Mouse (Mus musculus) kidney, postnatal 14 days (tissue): ENCODE measurements around the gene Prkab2.

Experiments
- DNase-seq: peaks from one replicate; pipeline ENCODE4 v3.0.0; 2022; ENCODE audit warnings: mixed read lengths

The Prkab2 gene

DNA sequence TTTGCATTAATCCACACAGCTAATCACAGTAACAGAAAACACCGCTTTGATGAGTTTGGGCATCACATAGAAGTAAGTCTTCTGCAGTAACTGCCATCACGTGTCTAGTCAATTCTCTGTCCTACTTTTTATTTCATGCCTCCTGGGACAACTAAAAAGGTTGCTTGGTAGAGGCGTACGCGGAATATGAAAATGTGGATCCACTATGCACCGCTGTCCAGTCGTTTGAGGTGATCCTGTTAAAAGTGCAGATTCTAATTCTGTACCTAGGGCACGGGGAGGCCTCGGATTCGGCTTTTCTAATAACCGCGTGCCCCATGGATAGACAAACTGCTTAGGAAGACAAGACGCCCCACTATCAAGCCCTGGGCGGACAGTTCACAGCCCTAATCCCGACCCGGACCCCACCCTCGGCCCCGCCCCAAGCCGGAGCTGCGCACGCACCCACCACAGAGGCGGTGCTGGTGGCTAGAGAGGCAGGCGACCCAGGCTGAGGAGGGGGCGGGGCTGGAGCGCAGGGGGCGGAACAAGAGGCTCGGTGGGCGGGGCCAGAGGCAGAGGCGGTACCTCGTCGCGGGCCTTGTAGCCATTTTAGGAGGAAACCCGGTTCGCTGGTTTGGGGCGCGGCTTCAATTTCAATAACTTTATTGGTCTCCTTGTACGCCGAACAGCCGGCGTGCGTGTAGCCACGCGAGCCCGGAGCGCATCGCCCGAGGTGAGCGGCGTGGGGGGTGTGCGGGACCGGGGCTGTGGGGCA, at the start of gene Prkab2:
TSS of gene Prkab2 (plus strand) at position 539 of the 757 bp plus-strand sequence.
- peak; percentile 100 for DNase-seq

- DNase-seq = peak; percentile 39
Measured at GRCm38 (mm10) chr3:97609201-97609844, 48.7 kb upstream of the Prkab2 start.

DNA sequence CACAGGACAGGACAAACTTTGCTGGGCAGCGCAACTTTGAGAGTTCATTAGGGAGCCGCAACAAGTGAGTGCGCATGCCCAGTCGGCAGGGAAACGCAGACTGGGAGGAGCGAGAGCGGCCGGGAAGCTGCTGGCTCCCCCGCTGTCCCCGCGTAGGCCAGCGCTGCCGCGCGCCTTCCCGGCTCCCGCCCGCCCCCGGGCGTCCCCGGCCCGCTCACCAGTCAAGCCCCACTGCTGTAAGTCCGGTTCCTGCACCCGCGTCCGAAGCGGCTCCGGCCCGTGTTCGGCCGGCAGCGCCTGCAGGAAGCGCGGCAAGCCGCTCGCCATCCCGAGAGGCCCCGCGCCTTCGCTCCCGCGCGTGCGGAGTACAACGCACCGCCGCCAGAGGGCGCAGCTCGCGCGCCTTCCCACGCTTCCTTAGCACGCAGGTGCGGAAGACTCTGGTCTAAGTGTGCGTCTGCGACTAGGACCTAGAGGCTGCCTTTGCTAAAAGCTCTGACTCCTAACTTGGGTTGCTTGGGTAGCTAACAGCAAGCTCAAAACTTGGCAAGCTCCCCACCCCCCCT, 48.1 kb upstream of the Prkab2 start, which contains the start of gene Chd1l:
TSS of gene Chd1l (minus strand) at position 359 of the 566 bp plus-strand sequence.
- peak; percentile 94 for DNase-seq

GRCm38 (mm10) chr3:97611021-97611420, 47.0 kb upstream of the Prkab2 start:
- no peak for DNase-seq

DNA sequence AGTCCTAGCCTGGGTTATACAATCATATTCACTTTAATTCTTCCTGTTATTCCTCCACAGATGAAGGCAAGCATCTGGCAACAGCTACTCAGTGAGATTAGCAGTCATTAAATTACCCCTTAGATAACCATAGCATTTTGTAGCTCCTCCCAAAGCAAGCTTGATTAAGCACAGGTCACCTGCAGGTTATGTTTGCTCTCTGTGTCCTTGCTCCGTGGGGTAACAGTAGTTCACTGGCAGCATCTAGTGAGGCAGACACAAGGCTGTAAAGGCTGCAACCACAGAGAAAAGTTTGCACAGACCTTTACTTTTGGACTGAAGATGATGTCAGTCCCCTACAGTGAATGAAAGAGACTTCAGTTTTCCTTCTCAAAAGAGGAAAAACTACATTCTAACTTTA, 42.8 kb upstream of the Prkab2 start:
- no peak for DNase-seq

GRCm38 (mm10) chr3:97615933-97616332, 42.1 kb upstream of the Prkab2 start:
- DNase-seq = no peak

GRCm38 (mm10) chr3:97617091-97617825, 40.7 kb upstream of the Prkab2 start:
- no peak for DNase-seq

GRCm38 (mm10) chr3:97617899-97618298, 40.1 kb upstream of the Prkab2 start:
- DNase-seq = no peak

DNA sequence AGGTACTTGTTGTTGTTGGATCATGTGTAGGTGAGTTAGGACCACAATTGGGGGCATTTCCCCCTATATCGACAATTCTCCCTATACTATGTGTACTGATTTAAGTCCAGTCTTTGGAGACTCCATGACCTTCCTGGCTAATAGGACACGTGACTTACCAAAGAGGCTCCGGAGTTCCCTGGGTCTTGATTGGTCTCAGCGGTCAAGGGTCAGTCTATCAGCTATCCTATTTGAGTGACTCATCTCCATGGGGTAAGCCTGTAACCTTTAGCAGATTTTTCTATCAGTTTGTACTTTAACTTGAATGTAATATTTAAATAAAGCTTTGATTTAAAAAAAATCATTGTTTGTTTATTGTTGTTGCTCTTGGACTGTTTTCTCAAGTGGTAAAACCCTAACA, 37.3 kb upstream of the Prkab2 start:
- DNase-seq = no peak

GRCm38 (mm10) chr3:97624611-97625010, 33.4 kb upstream of the Prkab2 start:
- DNase-seq = no peak

GRCm38 (mm10) chr3:97627893-97628292, 30.1 kb upstream of the Prkab2 start:
- DNase-seq = no peak

DNA sequence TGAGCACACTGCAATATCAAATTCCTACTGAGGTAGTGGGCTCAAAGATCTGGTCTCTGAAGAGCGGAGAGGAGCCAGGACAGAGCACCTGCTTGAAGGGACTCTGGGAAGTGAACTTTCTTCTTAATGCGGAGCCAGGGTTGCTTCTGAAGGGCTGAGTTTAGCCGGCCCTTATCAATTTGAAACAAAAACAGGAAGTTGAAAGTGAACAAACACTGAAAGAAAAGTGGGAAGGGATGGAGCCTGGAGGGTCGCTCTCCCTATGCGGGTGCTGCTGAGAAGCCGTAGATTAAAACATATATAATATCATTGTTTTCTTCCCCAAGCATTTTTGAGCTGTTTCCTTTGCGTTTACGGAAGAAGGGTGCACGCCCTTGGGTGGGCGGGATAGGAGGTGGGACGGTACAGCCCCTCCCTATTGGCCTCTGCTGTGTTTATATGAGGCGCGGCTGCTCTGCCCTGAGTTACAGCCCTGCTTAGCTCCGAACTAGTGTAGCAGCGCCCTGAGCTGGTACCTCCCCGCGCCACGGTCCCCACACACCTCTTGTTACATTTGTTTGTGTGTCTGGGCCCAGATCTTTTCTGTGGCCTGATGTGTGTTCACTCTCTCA, 29.5 kb upstream of the Prkab2 start, which contains the start of gene Fmo5:
TSS of gene Fmo5 (plus strand) at position 414 of the 611 bp plus-strand sequence.
- DNase-seq = peak; percentile 82

DNA sequence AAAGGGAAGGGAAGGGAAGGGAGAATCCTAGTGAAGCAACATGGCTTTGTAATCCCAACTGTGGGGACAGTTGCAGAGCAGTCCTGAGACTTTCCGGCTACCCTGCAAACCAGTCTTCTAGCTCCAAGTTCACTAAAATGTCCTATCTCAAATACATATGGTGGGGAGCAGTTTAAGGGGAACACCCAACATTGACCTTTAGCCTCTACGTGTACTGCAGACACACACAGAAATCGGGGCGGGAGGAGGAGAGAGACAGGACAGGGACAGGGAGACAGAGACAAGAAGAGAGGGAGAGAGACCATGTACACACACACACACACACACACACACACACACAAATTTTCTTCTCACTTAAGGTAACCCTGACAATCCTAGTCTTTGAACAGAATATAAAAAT, 28.1 kb upstream of the Prkab2 start:
- no peak for DNase-seq

- no peak for DNase-seq
Measured at GRCm38 (mm10) chr3:97630746-97631145, 27.2 kb upstream of the Prkab2 start.

GRCm38 (mm10) chr3:97631258-97631860, 26.6 kb upstream of the Prkab2 start:
- DNase-seq = no peak

DNA sequence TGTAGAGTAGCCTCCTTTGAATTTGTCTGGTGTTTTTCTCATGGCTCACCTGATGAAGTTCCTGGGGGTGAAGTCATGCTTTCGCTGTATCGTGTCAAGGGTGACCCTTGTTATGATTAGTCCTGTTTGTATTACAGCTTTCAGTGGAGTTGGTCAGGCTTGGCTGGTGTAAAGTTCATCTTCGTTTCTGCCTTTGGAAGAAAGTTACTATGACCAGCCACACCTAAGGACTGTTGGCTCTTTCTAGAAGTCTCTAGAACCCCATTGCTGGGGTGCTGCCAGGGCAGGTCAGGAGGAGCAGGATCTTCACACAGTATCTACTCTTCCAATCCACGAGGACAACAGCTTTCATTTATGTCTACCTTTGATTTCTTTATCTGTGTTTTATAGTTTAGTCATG, 24.5 kb upstream of the Prkab2 start:
- DNase-seq = no peak

DNA sequence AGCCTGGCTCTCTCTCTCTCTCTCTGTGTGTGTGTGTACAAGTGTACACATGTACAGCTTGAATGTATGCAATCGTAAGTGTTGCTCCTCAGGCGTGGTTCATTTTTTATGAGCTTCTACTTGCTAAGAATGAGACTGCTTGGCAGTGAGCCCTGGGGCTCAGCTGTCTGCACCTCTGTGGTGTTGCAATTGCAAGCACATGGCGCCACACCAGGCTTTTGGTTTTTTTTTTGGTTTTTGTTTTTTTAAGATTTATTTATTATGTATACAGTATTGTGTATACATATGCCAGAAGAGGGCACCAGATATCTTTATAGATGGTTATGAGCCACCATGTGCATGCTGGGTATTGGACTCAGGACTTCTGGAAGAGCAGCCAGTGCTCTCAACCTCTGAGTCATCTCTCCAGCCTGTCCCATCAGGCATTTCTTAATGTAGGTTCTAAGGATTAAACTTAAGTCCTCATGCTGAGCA, 23.7 kb upstream of the Prkab2 start:
- no peak for DNase-seq

GRCm38 (mm10) chr3:97641396-97641795, 16.6 kb upstream of the Prkab2 start:
- no peak for DNase-seq

DNA sequence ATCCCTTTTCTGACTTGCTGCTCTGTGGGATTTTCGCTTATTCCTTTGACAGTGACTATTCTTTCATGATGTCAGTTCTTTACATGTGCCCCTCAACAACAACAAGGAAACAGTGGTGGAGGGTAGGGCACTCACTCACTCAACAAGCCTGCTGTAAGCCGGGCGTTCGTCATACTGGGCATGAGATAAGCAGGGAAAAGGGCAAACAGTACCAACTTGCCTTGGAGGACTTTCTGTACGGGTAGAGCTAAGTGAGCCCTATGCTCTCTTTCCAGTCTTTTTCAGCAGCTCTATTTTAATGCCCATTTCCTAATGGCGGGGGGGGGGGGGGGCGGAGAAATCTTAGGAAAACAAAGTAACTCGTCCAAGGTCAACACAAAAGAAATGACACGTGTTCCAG, 16.0 kb upstream of the Prkab2 start:
- no peak for DNase-seq

DNA sequence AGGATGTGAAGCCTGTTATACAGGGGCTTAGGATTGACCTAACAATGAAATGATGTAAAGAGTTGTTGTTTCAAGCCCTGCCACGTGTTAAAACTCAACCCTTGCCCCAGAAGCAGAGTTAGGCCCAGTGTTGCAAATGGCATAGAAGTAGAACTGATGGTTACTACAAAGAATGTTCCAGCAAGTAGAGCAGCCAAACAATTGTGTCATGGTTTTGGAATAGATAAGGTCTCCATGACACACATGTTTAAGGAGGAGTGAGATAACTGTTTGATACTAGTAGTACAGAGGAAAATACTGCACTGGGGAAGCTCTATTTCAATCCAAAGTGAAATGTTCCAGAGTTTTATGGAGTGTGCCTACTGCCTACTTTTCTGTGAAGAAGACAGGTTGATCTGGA, 9.5 kb upstream of the Prkab2 start:
- no peak for DNase-seq

DNA sequence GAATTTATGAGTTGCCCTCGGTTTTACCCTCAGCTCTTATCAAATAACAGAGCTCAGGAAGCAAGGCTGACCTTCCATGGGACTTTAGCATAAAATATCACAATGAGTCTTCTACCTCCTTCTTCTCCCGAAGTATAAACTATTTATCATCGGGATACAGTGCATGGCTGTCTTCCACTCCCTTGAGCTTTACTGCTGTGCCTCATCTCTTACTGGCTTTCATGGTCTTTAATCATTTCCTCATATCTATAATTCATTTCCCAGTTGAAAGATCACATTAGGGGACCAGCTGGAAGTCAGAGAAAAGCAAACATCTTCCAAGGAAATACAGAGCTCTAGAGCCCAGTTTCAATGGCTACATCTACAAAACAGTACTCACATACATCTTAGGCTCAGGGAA, 9.0 kb upstream of the Prkab2 start:
- no peak for DNase-seq

DNA sequence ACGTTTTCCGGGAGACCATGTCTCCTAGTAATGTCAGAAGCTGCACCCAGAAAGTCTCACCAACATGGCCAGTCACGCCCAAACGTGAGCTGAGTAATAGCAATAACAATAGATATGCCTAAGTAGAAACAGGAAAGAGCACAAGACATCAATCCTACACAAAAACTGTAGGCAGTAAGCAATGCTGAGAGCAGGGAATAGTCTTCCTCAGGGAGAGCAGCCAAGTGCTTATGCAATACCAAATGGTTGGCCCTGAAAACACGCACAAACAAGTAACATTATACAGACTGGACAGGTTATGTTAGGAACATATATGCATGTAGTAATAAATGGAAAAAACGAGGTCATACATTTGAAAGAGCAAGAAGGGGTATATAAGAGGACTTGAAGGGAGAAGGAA, 8.5 kb upstream of the Prkab2 start:
- no peak for DNase-seq
